Mouse (Mus musculus) erythroblast, embryonic 14.5 days (primary cell): ENCODE measurements around the gene Ptprd. TPM values are rescaled to one million over a fixed set of nuclear protein-coding genes. Genes with fewer than 3 reads are reported as not detected.

Experiments used
- H3K27me3 ChIP-seq: 2 replicates; pipeline ENCODE4 v1.6.1; 2012; ENCODE audit warnings: inconsistent platforms; ENCODE audit not compliant: control insufficient read depth
- H3K36me3 ChIP-seq: 2 replicates; pipeline ENCODE4 v1.6.1; 2012; ENCODE audit warnings: mild to moderate bottlenecking, inconsistent platforms; ENCODE audit not compliant: control insufficient read depth
- H3K4me1 ChIP-seq: 2 replicates; pipeline ENCODE4 v1.6.1; 2012; ENCODE audit warnings: inconsistent platforms; ENCODE audit not compliant: control insufficient read depth
- H3K4me3 ChIP-seq: replicated peaks from 2 replicates; pipeline ENCODE3; 2012; ENCODE audit warnings: moderate library complexity, mild to moderate bottlenecking, inconsistent platforms
- H3K9me3 ChIP-seq: 2 replicates; pipeline ENCODE4 v1.6.1; 2012; ENCODE audit warnings: low read length, inconsistent platforms, mixed read lengths; ENCODE audit not compliant: control insufficient read depth
- GATA1 ChIP-seq: IDR thresholded peaks from 2 replicates; pipeline ENCODE4 v1.6.1; 2012; ENCODE audit warnings: low read length, inconsistent platforms, mixed read lengths
- TAL1 ChIP-seq: IDR thresholded peaks from 3 replicates; pipeline ENCODE4 v1.6.1; 2012; ENCODE audit warnings: low read length, inconsistent platforms, mixed read lengths
- polyA plus RNA-seq: library from polyadenylated mRNA; stranded (reverse); fragments of >175 nt; gene quantifications from 2 replicates; pipeline ENCODE4 v1.2.3, GENCODE M21; 2012

The Ptprd gene
- polyA plus RNA-seq, 1 experiment: not detected

- no peaks in the 10 kb centered on the region for H3K4me1 ChIP-seq
- no peaks in the 10 kb centered on the region for H3K27me3 ChIP-seq
- TF ChIP-seq GATA1 (no peak), TAL1 (no peak)
- H3K36me3 ChIP-seq: no peaks in the 10 kb centered on the region
- no peaks in the 10 kb centered on the region for H3K9me3 ChIP-seq
- H3K4me3 ChIP-seq: no peak overlapping the region
Observed at GRCm38 (mm10) chr4:75894871-75895270, 2316.9 kb downstream of the Ptprd start.
